Mouse (Mus musculus): ENCODE results near the gene Mettl7b.
"Not testable (repeated sequence)": the region's sequence is repeated elsewhere in the genome, so short reads cannot be mapped to it uniquely, and the experiment has no call there.

Gene Mettl7b

DNA sequence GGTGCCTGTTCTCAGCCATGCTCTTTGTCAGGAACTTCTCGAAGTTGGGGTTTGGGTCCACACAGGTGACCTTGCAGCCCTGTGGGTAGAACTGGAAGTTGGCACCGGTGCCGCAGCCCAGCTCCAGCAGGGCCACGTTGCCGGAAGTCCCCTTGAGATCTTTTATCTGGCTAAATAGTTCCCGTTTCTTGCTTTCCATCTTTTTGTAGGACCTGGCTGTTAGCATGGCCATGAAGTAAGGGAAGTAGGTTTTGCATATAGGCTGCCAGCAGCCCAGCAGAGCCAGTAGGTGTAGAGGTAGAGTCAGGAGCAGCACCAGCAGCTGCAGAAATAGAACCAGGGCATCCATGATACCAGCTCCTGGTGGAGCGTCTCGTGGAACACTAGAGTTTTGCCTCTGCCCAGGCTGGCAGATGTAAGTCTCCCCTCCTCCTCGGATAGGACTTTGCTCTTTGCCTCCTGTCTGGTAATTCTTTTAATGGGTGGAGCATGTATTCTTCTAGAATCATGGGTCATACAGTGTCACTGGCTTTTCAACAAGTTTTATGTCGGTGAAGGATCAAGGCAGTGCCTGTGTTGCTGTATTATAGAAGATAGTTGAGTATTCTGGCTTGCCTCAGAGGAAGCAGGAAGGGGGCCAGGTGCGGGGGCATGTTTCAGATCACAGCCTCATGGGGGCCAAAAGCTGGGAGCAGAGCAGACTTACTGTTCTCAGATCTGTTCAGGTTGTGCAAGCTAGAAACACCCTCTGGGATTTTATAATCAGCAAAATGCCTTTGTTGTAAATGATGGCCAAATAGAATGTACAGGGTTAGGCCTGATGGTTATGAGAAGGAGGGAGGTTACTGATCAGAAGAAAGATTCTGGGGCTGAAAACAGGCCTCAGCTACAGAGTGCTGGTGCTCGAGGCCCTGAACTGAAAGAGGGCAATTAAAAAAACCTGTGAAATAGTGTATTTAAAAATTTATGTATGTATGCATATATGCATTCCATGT lies at the start of gene Mettl7b:
TSS of gene Mettl7b (minus strand) at position 399 of the 995 bp plus-strand sequence.
- no peak for DNase-seq (ENCODE audit: low spot score in 2 of 2)

DNA sequence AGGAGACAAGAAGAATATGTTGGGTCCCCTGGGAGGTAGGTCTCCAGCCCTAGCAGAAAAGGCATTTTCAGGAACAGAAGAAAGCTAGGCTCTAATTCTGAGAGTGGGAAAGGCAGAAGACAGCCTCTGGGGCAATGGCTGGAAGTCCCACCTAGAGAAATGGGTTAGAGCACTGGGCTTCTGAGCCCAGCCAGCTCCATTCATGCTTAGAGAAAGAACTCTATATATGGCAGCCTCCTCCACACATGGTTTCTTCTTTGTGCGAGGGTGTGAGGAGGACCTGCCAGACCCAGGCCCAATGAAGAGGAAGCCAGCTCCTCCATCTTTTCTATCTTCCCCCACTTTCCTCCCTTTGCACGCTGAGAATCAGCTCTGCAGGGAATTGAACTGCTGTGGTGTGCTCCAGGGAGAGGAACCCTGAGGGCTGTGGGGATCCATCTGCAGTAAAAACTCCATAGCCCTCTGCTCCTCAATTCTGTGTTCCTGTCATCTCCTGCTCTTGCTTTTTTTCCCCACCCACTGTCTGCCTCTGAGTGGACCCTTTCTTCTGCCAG lies 49.6 kb upstream of the Mettl7b start, which contains the start of gene Olfr763:
TSS of gene Olfr763 (plus strand) at position 504 of the 554 bp plus-strand sequence.
- no peak for DNase-seq (ENCODE audit: low spot score in 2 of 2)

DNA sequence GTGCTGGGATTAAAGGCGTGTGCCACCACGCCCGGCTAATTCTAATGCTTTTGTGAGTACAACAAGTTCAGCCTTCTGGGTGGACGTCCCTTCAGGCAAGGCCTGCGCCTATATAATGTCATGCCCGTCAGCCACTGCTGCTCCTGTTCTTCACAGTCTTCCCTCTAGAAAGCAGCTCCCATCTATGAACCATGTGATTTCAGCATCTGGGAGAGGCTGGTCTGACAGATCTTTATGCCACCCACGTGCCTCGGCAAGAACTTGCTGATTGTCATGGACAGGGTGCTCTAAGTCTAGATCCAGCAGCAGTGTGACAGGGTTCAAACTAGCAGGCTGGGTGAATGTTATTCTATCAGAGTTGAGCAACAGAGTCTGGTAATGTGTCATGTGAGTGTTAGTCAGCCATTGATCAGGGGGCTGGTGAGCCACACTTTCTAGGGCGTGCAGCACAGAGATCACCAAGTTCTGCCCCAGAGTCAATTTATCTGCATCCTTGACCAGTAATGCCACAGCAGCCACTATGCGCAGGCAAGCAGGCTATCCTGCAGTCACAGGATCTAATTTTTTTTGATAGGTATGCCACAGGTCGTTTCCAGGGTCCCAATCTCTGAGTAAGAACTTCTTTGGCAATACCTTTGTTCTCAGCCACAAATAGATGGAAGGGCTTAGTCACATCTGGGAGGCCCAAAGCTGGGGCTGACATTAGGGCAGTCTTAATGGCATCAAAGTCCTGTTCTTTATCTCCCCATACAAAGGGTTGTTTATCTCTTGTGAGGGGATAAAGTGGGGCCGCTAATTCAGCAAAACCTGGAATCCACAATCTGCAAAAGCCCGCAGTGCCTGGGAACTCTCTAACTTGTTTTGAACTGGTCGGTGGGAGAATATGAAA lies 43.5 kb upstream of the Mettl7b start:
- no peak for DNase-seq (ENCODE audit: low spot score in 2 of 2)

DNA sequence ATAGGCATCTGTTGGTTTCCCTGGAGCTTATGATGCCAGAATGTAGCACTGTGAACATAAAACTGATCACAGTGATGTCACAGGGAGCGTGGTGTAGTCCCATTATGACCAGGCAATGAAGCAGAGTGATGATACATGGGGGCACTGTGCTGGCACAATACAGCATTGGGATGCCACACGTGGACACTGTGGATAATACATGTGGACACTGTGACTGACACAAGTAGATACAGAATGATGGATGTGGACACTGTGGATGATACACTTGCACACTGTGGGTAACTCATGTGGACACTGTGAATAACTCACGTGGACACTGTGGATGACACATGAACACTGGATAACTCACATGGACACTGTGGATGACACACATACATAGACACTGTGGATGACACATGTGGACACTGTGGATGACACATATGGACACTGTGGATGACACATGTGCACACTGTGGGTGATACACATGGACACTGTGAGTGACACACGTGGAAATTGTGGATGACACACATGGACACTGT lies 35.8 kb upstream of the Mettl7b start:
- no peak for DNase-seq (ENCODE audit: low spot score in 2 of 2)

DNA sequence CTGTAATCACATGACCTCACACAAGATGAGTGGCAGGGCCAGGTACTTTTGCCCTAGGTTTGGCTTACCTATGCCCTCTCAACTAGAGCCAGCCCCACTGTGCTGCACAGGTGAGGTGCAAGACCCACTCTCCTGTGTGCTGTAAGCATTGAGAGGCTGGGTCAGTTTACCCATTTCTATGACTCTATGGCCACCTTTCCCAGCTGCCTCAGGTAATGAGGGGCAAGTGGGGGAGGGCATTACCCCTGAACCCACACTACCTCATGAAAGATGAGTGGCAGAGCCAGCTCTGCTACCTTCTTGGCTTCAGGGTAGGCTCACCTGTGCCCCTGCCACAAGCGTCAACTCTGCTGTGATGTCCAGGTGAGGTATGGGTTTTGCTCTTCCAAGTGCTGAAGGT lies 35.0 kb upstream of the Mettl7b start:
- no peak for DNase-seq (ENCODE audit: low spot score in 2 of 2)

DNA sequence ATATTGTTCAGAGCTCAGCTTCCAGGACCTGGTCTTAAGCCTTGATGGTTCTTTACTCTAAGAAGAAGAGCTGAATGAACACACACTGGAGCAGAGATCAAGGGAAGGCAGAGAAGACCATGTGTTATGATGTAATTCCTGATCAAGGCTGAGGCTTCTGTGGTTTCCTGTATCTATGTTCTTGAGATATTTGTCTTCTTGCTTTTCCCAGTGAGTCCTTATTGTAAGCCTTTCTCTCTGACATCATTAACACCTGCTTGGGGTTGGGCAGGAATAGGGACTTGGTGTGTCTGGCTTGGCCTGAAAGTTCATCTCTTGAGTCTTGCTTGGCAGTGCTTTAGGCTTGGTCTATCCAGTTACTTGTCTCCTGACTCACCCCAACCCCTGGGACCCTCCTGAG lies 30.2 kb upstream of the Mettl7b start:
- DNase-seq (ENCODE audit: low spot score in 2 of 2) = no peak

DNA sequence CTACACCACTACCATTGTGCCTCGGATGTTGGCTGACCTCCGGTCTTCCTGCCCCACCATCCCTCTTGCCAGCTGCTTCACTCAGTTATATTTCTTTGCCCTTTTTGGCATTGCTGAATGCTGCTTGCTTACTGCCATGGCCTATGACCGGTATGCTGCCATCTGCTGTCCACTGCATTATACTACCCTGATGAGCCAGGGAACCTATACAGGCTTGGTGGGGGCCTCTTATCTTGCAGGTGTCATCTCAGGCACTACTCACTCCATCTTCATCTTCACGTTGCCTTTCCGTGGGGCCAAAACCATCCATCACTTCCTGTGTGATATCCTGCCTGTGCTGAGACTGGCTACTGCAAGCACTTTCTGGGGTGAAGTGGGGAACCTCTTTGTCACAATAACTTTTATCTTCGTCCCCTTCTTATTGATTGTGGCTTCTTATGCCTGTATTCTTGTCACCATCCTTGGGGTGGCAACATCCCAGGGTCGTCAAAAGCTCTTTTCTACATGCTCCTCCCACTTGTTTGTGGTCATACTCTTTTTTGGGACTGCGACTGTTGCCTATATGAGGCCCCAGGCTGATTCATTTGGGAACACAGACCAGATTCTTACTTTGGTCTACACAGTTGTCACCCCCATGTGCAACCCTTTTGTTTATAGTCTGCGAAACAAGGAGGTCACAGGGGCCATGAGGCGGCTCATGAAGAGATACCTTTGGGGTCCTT lies 29.5 kb upstream of the Mettl7b start:
- DNase-seq (ENCODE audit: low spot score in 2 of 2) = not testable (repeated sequence)

DNA sequence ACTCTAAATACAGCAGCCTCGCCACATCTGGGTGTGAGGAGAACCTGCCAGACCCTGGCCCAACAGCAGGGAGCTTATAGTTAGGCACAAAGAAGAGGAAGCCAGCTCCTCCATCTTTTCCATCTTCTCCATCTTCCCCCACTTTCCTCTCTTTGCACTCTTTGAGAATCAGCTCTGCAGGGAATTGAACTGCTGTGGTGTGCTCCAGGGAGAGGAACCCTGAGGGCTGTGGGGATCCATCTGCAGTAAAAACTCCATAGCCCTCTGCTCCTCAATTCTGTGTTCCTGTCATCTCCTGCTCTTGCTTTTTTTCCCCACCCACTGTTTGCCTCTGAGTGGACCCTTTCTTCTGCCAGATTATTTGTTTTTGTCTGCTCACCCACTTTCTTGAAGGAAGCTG lies 28.3 kb upstream of the Mettl7b start, which contains the start of gene Olfr9:
TSS of gene Olfr9 (plus strand) at position 301 of the 400 bp plus-strand sequence.
- not testable (repeated sequence) for DNase-seq (ENCODE audit: low spot score in 2 of 2)

DNA sequence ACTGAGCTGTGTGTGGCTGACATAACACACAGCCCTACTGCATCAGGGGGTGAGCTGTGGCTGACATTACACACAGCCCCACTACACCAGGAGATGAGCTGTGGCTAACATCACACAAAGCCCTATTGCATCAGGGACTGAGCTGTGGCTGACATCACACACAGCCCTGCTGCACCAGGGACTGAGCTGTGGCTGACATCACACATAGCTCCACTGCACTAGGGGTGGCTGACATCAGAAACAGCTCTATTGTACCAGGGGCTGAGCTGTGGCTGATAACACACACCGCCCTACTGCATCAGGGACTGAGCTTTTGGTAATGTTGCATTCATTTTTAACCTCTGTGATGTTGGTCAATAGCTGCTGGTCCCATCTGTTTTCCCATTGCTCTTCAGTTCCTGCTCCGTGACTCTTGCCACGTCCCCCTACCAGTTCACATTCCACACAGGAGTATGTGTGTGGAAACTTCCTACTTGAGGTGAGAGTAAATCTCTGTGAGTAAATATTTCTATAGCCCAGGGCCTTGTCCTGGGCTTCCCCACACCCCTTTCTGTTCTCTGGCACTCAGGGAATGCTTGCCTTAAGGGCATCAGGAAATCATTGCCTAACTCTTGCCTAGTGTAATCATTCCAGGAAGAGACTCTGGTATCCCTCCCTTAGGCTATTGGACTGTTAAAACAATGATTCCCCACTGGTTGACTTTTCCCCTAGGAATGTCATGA lies 20.0 kb upstream of the Mettl7b start:
- no peak for DNase-seq (ENCODE audit: low spot score in 2 of 2)

DNA sequence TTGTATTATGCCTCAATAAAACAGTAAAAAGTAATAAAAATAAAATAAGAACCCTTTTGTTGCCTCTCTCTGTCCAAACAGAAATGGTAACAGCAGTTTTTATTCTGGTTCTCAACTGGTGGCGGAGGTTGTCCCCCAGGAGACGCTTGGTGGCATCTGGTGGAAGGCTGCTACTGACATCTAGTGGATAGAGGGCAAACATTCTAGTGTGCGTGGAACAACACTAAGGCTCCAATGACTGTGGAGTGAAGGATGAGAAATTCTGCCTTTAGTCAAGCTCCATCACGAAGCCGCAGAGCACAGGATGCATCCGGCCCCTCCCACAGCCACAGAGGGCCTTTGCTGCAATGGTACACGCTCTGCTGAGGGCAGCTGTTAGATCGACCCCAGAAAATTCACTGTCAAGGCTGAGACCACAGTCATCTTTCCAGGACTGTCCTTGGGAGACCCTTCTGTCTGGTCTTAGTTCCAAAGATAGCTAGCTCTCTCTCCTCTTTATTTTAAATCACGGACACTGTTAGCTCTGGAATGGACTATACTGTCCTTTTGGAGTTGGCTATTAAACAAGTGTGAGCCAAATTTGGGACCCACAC lies 16.8 kb upstream of the Mettl7b start:
- DNase-seq (ENCODE audit: low spot score in 2 of 2) = peak; percentile 65 to 67

DNA sequence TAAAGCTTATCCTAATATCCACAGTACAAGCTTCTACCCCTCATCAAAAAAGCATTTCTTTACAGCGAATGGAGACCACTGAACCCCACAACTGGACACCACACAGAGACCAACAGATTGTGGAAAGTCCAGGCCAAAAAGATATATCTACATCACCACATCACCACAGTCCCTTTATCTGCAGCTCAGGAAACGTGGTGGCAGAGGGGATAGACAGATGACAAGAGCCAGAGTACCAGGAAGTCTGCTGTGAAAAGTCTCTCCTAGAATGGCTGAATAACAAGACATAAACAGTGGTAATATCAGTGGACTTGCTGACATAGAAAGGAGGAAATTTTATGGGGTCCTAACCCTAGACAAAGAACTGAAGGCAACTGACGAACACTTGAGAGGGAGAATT lies 15.6 kb upstream of the Mettl7b start:
- no peak for DNase-seq (ENCODE audit: low spot score in 2 of 2)

DNA sequence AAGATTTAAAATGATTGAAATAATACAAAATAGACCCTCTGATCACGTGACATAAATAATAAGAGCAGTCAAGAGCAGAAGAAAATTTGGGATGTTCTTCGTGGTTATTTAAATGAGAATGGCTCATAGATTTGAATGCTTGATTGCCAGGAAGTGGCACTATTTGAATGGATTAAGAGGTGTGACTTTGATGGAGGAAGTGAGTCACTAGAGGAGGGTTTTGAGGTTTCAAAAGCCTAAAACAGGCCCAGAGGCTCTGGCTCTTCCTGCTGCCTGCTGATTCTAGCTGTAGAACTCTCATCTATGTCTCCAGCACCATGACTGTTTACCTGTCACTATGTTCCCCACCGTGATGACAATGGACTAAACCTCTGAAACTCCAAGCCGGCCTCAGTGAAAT lies 12.1 kb upstream of the Mettl7b start:
- no peak for DNase-seq (ENCODE audit: low spot score in 2 of 2)

DNA sequence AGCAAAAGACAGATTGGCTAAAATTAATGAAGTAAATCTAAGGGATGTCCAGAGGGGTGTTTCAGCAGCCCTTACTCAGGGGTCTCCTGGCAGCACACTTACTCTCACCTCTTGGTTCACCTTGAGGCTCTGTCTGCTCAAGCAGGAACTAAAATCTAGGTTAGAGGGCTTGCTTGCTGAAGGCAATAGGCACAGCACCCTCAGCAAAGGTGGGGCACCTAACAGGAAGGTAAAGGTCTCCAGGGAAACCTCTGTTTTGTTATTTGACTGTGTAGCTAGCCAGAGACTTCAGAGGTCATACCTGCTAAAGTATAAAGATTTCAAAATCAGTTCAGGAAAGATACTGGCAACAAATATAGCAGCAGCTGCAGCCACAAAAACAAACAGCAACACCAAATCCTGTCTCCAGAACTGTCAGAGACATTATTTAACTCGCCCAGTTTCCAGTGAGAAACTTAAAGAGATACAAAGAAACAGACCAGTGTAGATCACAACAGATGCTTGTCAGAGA lies 10.0 kb upstream of the Mettl7b start:
- DNase-seq (ENCODE audit: low spot score in 2 of 2) = no peak

DNA sequence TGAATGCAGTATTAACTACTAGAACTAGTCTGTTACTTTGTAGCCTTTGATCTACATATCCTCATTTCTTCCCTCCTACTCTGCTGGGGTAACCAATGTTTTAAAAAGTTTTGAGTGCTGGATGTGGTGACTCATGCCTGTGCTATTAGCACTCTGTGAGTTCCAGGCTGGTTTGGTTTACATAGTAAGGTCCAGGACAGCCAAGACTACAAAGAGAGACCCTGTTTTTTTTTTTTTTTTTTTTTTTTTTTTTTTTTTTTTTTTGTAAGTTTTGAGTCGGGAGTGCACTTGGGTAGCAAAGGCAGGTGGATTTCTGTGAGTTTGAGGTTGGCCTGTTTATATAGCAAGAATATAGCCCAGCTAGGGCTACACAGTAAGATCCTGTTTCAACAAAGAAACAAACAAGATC lies 7.6 kb upstream of the Mettl7b start:
- no peak for DNase-seq (ENCODE audit: low spot score in 2 of 2)

DNA sequence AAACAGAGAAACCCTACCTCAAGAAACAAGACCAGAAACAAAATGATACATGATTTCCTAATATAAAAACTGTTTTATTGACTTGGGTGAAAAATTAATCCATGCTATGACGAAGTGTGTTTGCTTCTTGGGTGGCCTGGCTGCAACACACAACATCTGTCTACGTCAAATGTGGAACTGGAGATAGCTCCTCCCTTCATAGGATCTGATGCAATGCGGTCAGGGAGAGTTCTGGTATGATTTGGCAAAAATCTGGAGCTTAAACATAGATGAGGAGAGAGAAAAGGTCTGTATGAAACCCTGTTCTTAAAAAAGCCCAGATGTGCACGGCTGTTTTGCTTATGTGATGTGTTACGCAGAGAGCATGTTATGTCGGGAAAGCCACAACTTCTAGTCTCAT lies 5.1 kb upstream of the Mettl7b start:
- DNase-seq (ENCODE audit: low spot score in 2 of 2) = no peak

DNA sequence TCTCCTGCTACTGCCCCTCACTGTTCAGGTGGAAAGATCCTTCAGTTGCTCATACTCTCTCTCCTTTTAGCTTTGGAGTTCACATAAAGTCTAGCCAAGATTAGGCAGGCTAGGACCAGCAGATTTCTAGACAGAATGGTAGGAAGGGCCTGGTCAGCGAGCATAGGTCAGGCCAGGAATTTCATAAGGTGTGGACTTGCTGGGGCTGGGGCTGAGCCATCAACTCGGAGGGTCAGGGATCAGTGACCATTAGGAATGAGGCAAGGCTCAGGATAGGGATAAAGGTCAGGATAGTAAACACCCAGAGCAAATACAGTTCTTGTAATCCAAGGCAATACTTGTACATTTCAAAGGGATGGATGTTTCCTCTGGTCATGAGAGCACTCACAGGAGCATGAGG lies 4.2 kb upstream of the Mettl7b start:
- no peak for DNase-seq (ENCODE audit: low spot score in 2 of 2)

DNA sequence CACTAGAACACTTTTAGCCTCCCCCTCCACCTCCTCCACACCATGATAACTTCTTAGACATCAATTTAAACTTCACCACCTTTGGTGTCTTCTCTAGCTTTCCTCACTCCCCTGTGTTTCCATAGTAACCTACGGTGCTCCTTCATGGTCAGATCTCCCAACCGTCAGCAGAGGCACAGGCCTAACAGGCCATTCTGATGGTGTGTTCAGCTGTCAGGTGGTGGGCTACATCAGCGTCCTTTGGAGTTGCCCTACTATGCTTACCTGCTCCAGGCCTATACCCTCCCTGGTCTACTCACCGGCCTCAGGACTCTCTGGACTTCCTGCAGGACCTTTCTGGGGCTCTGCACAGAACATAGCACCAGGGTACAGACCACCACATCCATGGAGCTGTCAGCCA lies 646 bp downstream of the Mettl7b start:
- no peak for DNase-seq (ENCODE audit: low spot score in 2 of 2)

DNA sequence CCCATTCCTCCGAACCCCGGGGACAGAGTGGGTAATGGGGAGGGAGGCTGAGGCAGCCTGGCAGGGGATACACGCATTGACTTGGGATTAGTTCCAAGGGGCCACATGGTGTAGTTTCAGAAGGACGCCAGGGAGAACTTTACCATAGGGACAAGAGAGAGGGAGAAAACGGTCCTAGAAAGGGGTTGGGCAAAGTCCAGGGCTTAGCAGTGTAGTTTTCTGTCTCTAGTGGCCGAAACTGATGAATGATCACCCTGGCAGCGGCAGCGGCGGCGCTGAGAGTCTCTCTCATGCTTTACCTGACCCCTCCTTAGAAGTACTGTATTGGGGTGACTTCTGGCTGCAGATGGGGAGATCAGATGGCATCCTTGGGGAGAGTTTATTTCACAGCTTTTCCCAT lies 2.4 kb downstream of the Mettl7b start:
- no peak for DNase-seq (ENCODE audit: low spot score in 2 of 2)

DNA sequence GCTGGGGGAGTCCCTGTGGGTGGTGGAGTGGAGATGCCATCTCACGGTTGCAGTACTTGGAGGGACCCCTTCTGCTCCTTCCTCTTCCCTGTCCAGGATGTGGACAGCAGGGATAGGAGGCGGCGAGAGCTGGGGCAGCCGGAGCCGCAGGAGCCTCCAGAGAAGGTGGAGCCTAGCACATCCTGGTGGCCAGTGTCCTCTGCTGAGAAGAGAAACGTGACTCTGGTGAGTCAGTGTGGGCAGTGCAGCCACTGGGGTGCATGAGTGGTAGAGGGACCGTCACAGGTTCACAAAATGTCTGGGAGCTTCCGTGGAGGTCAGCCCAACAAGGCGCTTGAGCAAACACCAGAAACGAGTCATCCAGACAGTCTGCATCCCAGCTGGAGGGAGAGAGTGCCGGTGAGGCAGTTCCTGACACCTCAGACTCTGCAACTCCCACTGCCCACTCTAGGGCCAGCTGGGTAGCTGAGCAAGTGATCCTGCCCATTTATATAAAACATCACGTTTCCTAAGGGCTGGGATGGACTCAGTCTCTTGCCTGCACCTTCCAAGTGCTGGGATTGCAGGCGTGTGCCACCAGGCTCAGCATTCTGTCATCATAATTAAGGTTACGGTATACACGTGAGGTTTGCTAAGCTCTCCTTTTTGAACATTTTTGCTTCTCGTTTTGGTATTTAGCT lies 10.4 kb downstream of the Mettl7b start:
- DNase-seq (ENCODE audit: low spot score in 2 of 2) = no peak

Measured in right cerebral cortex, adult 2 months (tissue).